Mouse (Mus musculus): ENCODE measurements around the gene Rnf113a2.

Gene Rnf113a2

GRCm38 (mm10) chr12:84416834-84417604 is at the start of gene Rnf113a2:
TSS of gene Rnf113a2 (plus strand) at chr12:84417196.
- in situ Hi-C loops (cut with MboI, MseI), result no loop called here

- in situ Hi-C loops (cut with MboI, MseI), result no loop called here
Observed at GRCm38 (mm10) chr12:84371647-84372046, 45.3 kb upstream of the Rnf113a2 start.

- in situ Hi-C loops (cut with MboI, MseI), result no loop called here
Observed at GRCm38 (mm10) chr12:84373831-84374481, 43.0 kb upstream of the Rnf113a2 start.

GRCm38 (mm10) chr12:84382369-84382768 is 34.6 kb upstream of the Rnf113a2 start:
- in situ Hi-C loops (cut with MboI, MseI), result no loop called here

GRCm38 (mm10) chr12:84384644-84385081 is 32.3 kb upstream of the Rnf113a2 start:
- in situ Hi-C loops (cut with MboI, MseI), result no loop called here

GRCm38 (mm10) chr12:84385408-84385807 is 31.6 kb upstream of the Rnf113a2 start:
- in situ Hi-C loops (cut with MboI, MseI), result no loop called here

GRCm38 (mm10) chr12:84388097-84388496 is 28.9 kb upstream of the Rnf113a2 start:
- in situ Hi-C loops (cut with MboI, MseI), result no loop called here

- in situ Hi-C loops (cut with MboI, MseI), result no loop called here
Observed at GRCm38 (mm10) chr12:84388774-84389400, 28.1 kb upstream of the Rnf113a2 start.

GRCm38 (mm10) chr12:84390336-84390735 is 26.7 kb upstream of the Rnf113a2 start:
- in situ Hi-C loops (cut with MboI, MseI), result no loop called here

GRCm38 (mm10) chr12:84392681-84393080 is 24.3 kb upstream of the Rnf113a2 start:
- in situ Hi-C loops (cut with MboI, MseI), result no loop called here

GRCm38 (mm10) chr12:84393847-84394246 is 23.1 kb upstream of the Rnf113a2 start:
- in situ Hi-C loops (cut with MboI, MseI), result no loop called here

- in situ Hi-C loops (cut with MboI, MseI), result no loop called here
Observed at GRCm38 (mm10) chr12:84396947-84397679, 19.9 kb upstream of the Rnf113a2 start.

- in situ Hi-C loops (cut with MboI, MseI), result no loop called here
Observed at GRCm38 (mm10) chr12:84397685-84398084, 19.3 kb upstream of the Rnf113a2 start.

- in situ Hi-C loops (cut with MboI, MseI), result no loop called here
Observed at GRCm38 (mm10) chr12:84398629-84399028, 18.4 kb upstream of the Rnf113a2 start.

GRCm38 (mm10) chr12:84399135-84399534 is 17.9 kb upstream of the Rnf113a2 start:
- in situ Hi-C loops (cut with MboI, MseI), result no loop called here

GRCm38 (mm10) chr12:84399663-84400062 is 17.3 kb upstream of the Rnf113a2 start:
- in situ Hi-C loops (cut with MboI, MseI), result no loop called here

- in situ Hi-C loops (cut with MboI, MseI), result no loop called here
Observed at GRCm38 (mm10) chr12:84400068-84400467, 16.9 kb upstream of the Rnf113a2 start.

- in situ Hi-C loops (cut with MboI, MseI), result no loop called here
Observed at GRCm38 (mm10) chr12:84400653-84401052, 16.3 kb upstream of the Rnf113a2 start.

GRCm38 (mm10) chr12:84402923-84403322 is 14.1 kb upstream of the Rnf113a2 start:
- in situ Hi-C loops (cut with MboI, MseI), result no loop called here

GRCm38 (mm10) chr12:84404541-84404940 is 12.5 kb upstream of the Rnf113a2 start:
- in situ Hi-C loops (cut with MboI, MseI), result no loop called here

- in situ Hi-C loops (cut with MboI, MseI), result no loop called here
Observed at GRCm38 (mm10) chr12:84407259-84407658, 9.7 kb upstream of the Rnf113a2 start.

Measured in T-helper 2 cell (primary cell).